ENCODE assay signal across 22 mouse cellular contexts in genomic region chr16:90963231-90963630, GRCm38 (mm10).
"Had no signal": no experiment of that assay in that cellular context is flagged by ENCODE, and none has a peak within 500 bp of the region (broad histone marks: within the 10 kb centered on the region; RNA-seq: fewer than 3 reads in every experiment).

No protein-coding gene starts in this region.

- H3K9ac ChIP-seq: lung, embryonic 14.5 days; midbrain, embryonic 13.5 days; neural tube, embryonic 13.5 days; stomach, embryonic 15.5 days had no signal

- H3K9me3 ChIP-seq: megakaryocyte, embryonic 14.5 days; midbrain, embryonic 10.5 days; midbrain, embryonic 13.5 days; neural tube, embryonic 13.5 days; stomach, embryonic 15.5 days had no signal

- H3K4me3 ChIP-seq: layer of hippocampus, adult 2 months; left cerebral cortex, adult 2 months; megakaryocyte, embryonic 14.5 days; midbrain, embryonic 10.5 days; midbrain, embryonic 13.5 days; myocyte; neural tube, embryonic 13.5 days; stomach, embryonic 15.5 days had no signal

- ATAC-seq: intestine, postnatal 0 days; lung, postnatal 0 days; midbrain, embryonic 13.5 days; midbrain, embryonic 16.5 days had no signal

- DNase-seq: kidney, adult 2 months; kidney, postnatal 25 days; layer of hippocampus, adult 9-11 months; layer of hippocampus, postnatal 36 days; lung, embryonic 14.5 days; lung, postnatal 36 days; retina, postnatal 1 day; right cerebral cortex, postnatal 25 days; spleen, adult 18-20 months; thymus, postnatal 36 days had no signal

- H3K4me1 ChIP-seq: megakaryocyte, embryonic 14.5 days; midbrain, embryonic 10.5 days; midbrain, embryonic 13.5 days; neural tube, embryonic 13.5 days; stomach, embryonic 15.5 days had no signal

- H3K27ac ChIP-seq: kidney, postnatal 0 days; layer of hippocampus, adult 2 months; left cerebral cortex, adult 2 months; midbrain, embryonic 10.5 days; midbrain, embryonic 13.5 days; neural tube, embryonic 13.5 days; stomach, embryonic 15.5 days had no signal

- H3K4me2 ChIP-seq: lung, embryonic 14.5 days; midbrain, embryonic 13.5 days; neural tube, embryonic 13.5 days; stomach, embryonic 15.5 days had no signal

- H3K27me3 ChIP-seq: megakaryocyte, embryonic 14.5 days; midbrain, embryonic 13.5 days; neural tube, embryonic 13.5 days; stomach, embryonic 15.5 days had no signal
